In the genomic region with DNA sequence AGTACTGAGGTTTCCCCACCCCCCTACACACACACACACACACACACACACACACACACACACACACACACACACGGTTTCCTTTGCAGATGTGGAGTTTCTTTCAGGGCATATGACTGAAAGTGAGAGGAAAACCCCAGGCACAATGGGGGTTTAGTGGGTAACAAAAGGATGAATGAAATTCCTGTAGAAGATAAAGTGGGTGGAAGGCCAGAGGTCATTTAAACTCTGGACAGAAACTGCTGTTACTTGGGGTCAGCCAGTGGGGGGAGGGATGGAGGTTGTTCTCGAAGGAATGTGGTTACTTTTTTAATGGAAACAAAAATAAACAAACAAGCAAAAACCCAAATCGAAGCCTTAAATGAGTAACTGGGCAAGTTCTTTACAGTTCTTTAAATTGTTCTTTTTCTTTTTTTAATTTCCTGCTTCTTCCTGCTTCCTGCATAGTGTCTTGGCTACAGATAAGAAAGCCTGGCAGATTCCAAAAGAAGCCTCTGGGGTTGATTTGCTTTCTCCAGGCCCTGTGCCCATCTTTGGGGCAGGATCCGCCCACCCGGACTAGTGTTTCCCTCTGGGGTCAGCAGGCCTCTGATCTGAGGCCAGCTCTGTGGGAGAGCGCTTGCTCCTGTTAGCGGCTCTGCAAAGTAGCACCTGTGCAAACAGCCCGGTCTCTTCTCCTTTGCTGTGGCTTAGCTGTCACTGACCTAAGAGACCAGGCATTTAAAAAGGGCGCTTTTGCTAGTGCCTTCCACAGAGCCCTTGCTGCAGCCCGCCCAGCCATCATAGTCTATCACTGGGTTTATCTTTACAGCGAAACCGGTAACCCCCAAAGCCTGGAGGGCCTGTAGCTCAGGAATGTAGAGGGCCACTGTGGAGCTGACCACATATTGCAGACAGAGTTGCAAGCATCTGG, we compare ENCODE assay signal across 8 mouse cellular contexts. TPM values are rescaled to one million over a fixed set of nuclear protein-coding genes. Genes with fewer than 3 reads are reported as not detected.
DNase-seq lines count a peak whose midpoint lies in the region; ATAC-seq and TF ChIP-seq lines count a peak whose summit lies in the region.

No protein-coding gene starts in this region.

- H3K36me3 ChIP-seq in midbrain, embryonic 11.5 days (ENCODE audit: control insufficient read depth, insufficient read depth, low read length): no peaks in the 10 kb centered on the region
- H3K36me3 ChIP-seq in midbrain, postnatal 0 days (ENCODE audit: insufficient read depth, low read length): no peaks in the 10 kb centered on the region
- no peaks in the 10 kb centered on the region for H3K36me3 ChIP-seq in embryonic facial prominence, embryonic 11.5 days (replicated peaks; ENCODE audit: control insufficient read depth, insufficient read depth, low read depth, low read length)
- H3K36me3 ChIP-seq in intestine, embryonic 15.5 days: no peaks in the 10 kb centered on the region
- no peaks in the 10 kb centered on the region for H3K36me3 ChIP-seq in liver, embryonic 14.5 days (replicated peaks; ENCODE audit: control insufficient read depth, insufficient read depth, low read depth)
- H3K36me3 ChIP-seq in stomach, embryonic 15.5 days: no peaks in the 10 kb centered on the region

- H3K9me3 ChIP-seq in midbrain, embryonic 11.5 days (ENCODE audit: control insufficient read depth, low read length): no peaks in the 10 kb centered on the region
- no peaks in the 10 kb centered on the region for H3K9me3 ChIP-seq in midbrain, postnatal 0 days (ENCODE audit: low read length)
- no peaks in the 10 kb centered on the region for H3K9me3 ChIP-seq in embryonic facial prominence, embryonic 11.5 days (replicated peaks; ENCODE audit: control insufficient read depth, low read length)
- H3K9me3 ChIP-seq in intestine, embryonic 15.5 days: no peaks in the 10 kb centered on the region
- H3K9me3 ChIP-seq in liver, embryonic 14.5 days (ENCODE audit: control insufficient read depth, low read length): no peaks in the 10 kb centered on the region
- no peaks in the 10 kb centered on the region for H3K9me3 ChIP-seq in stomach, embryonic 15.5 days

- no peak for TF ChIP-seq CTCF in midbrain, postnatal 0 days (IDR thresholded peaks at IDR 0.05)
- 0 out of 2 replicates have a peak, but pooled peaks have one; percentile 20 for TF ChIP-seq CTCF in liver, embryonic 14.5 days (IDR thresholded peaks at IDR 0.05; ENCODE audit: low read depth)

- no peak overlapping the region for H3K4me2 ChIP-seq in midbrain, embryonic 11.5 days
- H3K4me2 ChIP-seq in midbrain, postnatal 0 days (ENCODE audit: low read depth, low read length, poor library complexity, severe bottlenecking): no peak overlapping the region
- no peak overlapping the region for H3K4me2 ChIP-seq in embryonic facial prominence, embryonic 11.5 days (ENCODE audit: low read depth, low read length)
- no peak overlapping the region for H3K4me2 ChIP-seq in intestine, embryonic 15.5 days (replicated peaks)
- H3K4me2 ChIP-seq in liver, embryonic 14.5 days (ENCODE audit: low read depth): no peak overlapping the region
- no peak overlapping the region for H3K4me2 ChIP-seq in stomach, embryonic 15.5 days

- no peak overlapping the region; the same call in none of the 2 replicates for H3K27ac ChIP-seq in midbrain, embryonic 11.5 days (ENCODE audit: low read depth, low read length)
- H3K27ac ChIP-seq in midbrain, postnatal 0 days (ENCODE audit: low read depth, low read length): no peak overlapping the region
- no peak overlapping the region; the same call in 1 of the 2 replicates for H3K27ac ChIP-seq in embryonic facial prominence, embryonic 11.5 days (replicated peaks; ENCODE audit: low read depth, low read length)
- no peak overlapping the region for H3K27ac ChIP-seq in intestine, embryonic 15.5 days
- H3K27ac ChIP-seq in liver, embryonic 14.5 days: no peak overlapping the region
- H3K27ac ChIP-seq in stomach, embryonic 15.5 days: no peak overlapping the region; the same call in 1 of the 2 replicates

- no peak overlapping the region for H3K4me3 ChIP-seq in midbrain, embryonic 11.5 days (ENCODE audit: low read depth, low read length)
- H3K4me3 ChIP-seq in midbrain, postnatal 0 days (ENCODE audit: low read depth, low read length): no peak overlapping the region
- H3K4me3 ChIP-seq in embryonic facial prominence, embryonic 11.5 days (ENCODE audit: low read depth, low read length): no peak overlapping the region
- no peak overlapping the region for H3K4me3 ChIP-seq in intestine, embryonic 15.5 days (replicated peaks)
- H3K4me3 ChIP-seq in liver, embryonic 14.5 days (ENCODE audit: insufficient read depth in 1 of 2, low read depth in 2 of 2, low read length in 2 of 2): no peak overlapping the region
- no peak overlapping the region for H3K4me3 ChIP-seq in stomach, embryonic 15.5 days (replicated peaks)

- no peak for TF ChIP-seq EP300 in liver, embryonic 14.5 days (IDR thresholded peaks at IDR 0.05; ENCODE audit: low read depth)

- 2% methylated on average over 12 of the region's 12 CpGs for WGBS in midbrain, embryonic 11.5 days
- 21% methylated on average over 12 of the region's 12 CpGs for WGBS in midbrain, postnatal 0 days
- WGBS in embryonic facial prominence, embryonic 11.5 days: 3% methylated on average over 12 of the region's 12 CpGs
- 27% methylated on average over 12 of the region's 12 CpGs for WGBS in intestine, embryonic 15.5 days
- WGBS in liver, embryonic 14.5 days (ENCODE audit: insufficient replicate concordance): 27% methylated on average over 12 of the region's 12 CpGs
- WGBS in stomach, embryonic 15.5 days: 16% methylated on average over 12 of the region's 12 CpGs

- no peak overlapping the region for H3K9ac ChIP-seq in midbrain, embryonic 11.5 days (ENCODE audit: low read length)
- H3K9ac ChIP-seq in midbrain, postnatal 0 days (replicated peaks; ENCODE audit: low read length, poor library complexity, severe bottlenecking): no peak overlapping the region
- no peak overlapping the region for H3K9ac ChIP-seq in embryonic facial prominence, embryonic 11.5 days (replicated peaks; ENCODE audit: low read length)
- H3K9ac ChIP-seq in intestine, embryonic 15.5 days: 0 out of 2 replicates have a peak overlapping the region, but pooled peaks have one; percentile 10
- H3K9ac ChIP-seq in liver, embryonic 14.5 days (replicated peaks): no peak overlapping the region
- no peak overlapping the region for H3K9ac ChIP-seq in stomach, embryonic 15.5 days

- H3K27me3 ChIP-seq in midbrain, embryonic 11.5 days (ENCODE audit: control insufficient read depth, insufficient read depth, low read length): no peaks in the 10 kb centered on the region
- H3K27me3 ChIP-seq in midbrain, postnatal 0 days (ENCODE audit: insufficient read depth, low read length): no peaks in the 10 kb centered on the region
- no peaks in the 10 kb centered on the region for H3K27me3 ChIP-seq in embryonic facial prominence, embryonic 11.5 days (ENCODE audit: control insufficient read depth, insufficient read depth, low read length)
- H3K27me3 ChIP-seq in intestine, embryonic 15.5 days (replicated peaks): no peaks in the 10 kb centered on the region
- no peaks in the 10 kb centered on the region for H3K27me3 ChIP-seq in liver, embryonic 14.5 days (ENCODE audit: control insufficient read depth, insufficient read depth, low read length)
- H3K27me3 ChIP-seq in stomach, embryonic 15.5 days (replicated peaks): no peaks in the 10 kb centered on the region

- DNase-seq in midbrain, embryonic 11.5 days (ENCODE audit: low spot score, missing footprints): peak; percentile 89
- DNase-seq in midbrain, postnatal 0 days (ENCODE audit: low spot score): no peak
- peak; percentile 55 for DNase-seq in embryonic facial prominence, embryonic 11.5 days (ENCODE audit: low spot score)
- DNase-seq in liver, embryonic 14.5 days (ENCODE audit: low read depth in 3 of 3, low spot score in 3 of 3): no peak
- no peak for DNase-seq in urinary bladder, adult 18-20 months (ENCODE audit: low spot score in 2 of 2)

- ATAC-seq in midbrain, embryonic 11.5 days (ENCODE audit: low FRiP score): peak; percentile 64
- no peak for ATAC-seq in midbrain, postnatal 0 days (ENCODE audit: low FRiP score)
- ATAC-seq in embryonic facial prominence, embryonic 11.5 days (replicated peaks; ENCODE audit: insufficient number of reproducible peaks, low FRiP score, low TSS enrichment, low read depth): peak; percentile 47
- peak; percentile 60 for ATAC-seq in intestine, embryonic 15.5 days
- ATAC-seq in liver, embryonic 14.5 days (ENCODE audit: insufficient read depth): no peak
- ATAC-seq in stomach, embryonic 15.5 days (ENCODE audit: insufficient read depth, low FRiP score, low read depth): peak; percentile 40; the same call in 1 of the 2 replicates
- ATAC-seq in monocyte, adult 5-6 weeks (replicated peaks; ENCODE audit: insufficient number of reproducible peaks, low FRiP score, low TSS enrichment, poor library complexity, severe bottlenecking): no peak

- H3K4me1 ChIP-seq in midbrain, embryonic 11.5 days (ENCODE audit: control insufficient read depth, insufficient read depth, low read length): peaks cover 22% of the 10 kb centered on the region
- peaks cover 2% of the 10 kb centered on the region; the same call in 1 of the 2 replicates for H3K4me1 ChIP-seq in midbrain, postnatal 0 days (ENCODE audit: insufficient read depth, low read length)
- H3K4me1 ChIP-seq in embryonic facial prominence, embryonic 11.5 days (ENCODE audit: control insufficient read depth, insufficient read depth, low read length): peaks cover 3% of the 10 kb centered on the region
- peaks cover 26% of the 10 kb centered on the region for H3K4me1 ChIP-seq in intestine, embryonic 15.5 days (replicated peaks)
- H3K4me1 ChIP-seq in liver, embryonic 14.5 days (replicated peaks; ENCODE audit: control insufficient read depth in 2 of 2, insufficient read depth in 2 of 2, low read length in 1 of 2): peaks cover 0 to 22% of the 10 kb centered on the region in 2 experiments; a peak in 2 of 4 replicates
- H3K4me1 ChIP-seq in stomach, embryonic 15.5 days: peaks cover 29% of the 10 kb centered on the region

RNA-seq across cellular contexts. Expression of a gene that starts 59.8 kb away (rescaled TPM):
- polyA plus RNA-seq in midbrain, embryonic 11.5 days (2014; fragmentation: Nextera tagmentation; extraction: Ambion mirVana): 18.0 and 18.5 TPM in 2 replicates
- total RNA-seq in midbrain, postnatal 0 days (2014; rRNA removed): 37.5 and 39.8 TPM in 2 replicates
- 23.9 and 24.3 TPM in 2 replicates for polyA plus RNA-seq in midbrain, postnatal 0 days (2015; fragmentation: Nextera tagmentation; extraction: Ambion mirVana)
- polyA plus RNA-seq in embryonic facial prominence, embryonic 11.5 days (2014; fragmentation: Nextera tagmentation; extraction: Ambion mirVana): 14.7 and 16.0 TPM in 2 replicates
- polyA plus RNA-seq in intestine, embryonic 15.5 days (2015; fragmentation: Nextera tagmentation; extraction: Ambion mirVana): 11.4 and 11.7 TPM in 2 replicates
- polyA plus RNA-seq in liver, embryonic 14.5 days (2012; rRNA removed): 0.55 and 0.61 TPM in 2 replicates
- polyA plus RNA-seq in liver, embryonic 14.5 days (2014; fragmentation: Nextera tagmentation; extraction: Ambion mirVana): 0.75 and 0.85 TPM in 2 replicates
- polyA plus RNA-seq in stomach, embryonic 15.5 days (2015; fragmentation: Nextera tagmentation; extraction: Ambion mirVana): 11.0 and 11.4 TPM in 2 replicates
- total RNA-seq in monocyte, adult 5-6 weeks (2017): 0.57 to 2.6 TPM (median 2.1 TPM) in 3 replicates

Comparison
In these comparisons a context has a peak if more than half of its experiments do, and no peak if none do; other contexts are left out.
1. ATAC-seq: peak in midbrain, embryonic 11.5 days (single experiment), embryonic facial prominence, embryonic 11.5 days (single experiment), intestine, embryonic 15.5 days (single experiment) and stomach, embryonic 15.5 days (single experiment); none in midbrain, postnatal 0 days (single experiment), liver, embryonic 14.5 days (single experiment) and monocyte, adult 5-6 weeks (single experiment).
2. DNase-seq: peak in midbrain, embryonic 11.5 days (single experiment) and embryonic facial prominence, embryonic 11.5 days (single experiment); none in midbrain, postnatal 0 days (single experiment), liver, embryonic 14.5 days (0 of 3) and urinary bladder, adult 18-20 months (0 of 2).